Mouse (Mus musculus) brain, embryonic 14.5 days (tissue): ENCODE data around the gene Maats1.

Experiments
- CTCF ChIP-seq: fragments of 200-500 bp; IDR thresholded peaks from 2 replicates; pipeline ENCODE4 v1.5.1; 2012; ENCODE audit warnings: inconsistent platforms, mild to moderate bottlenecking, moderate library complexity, borderline replicate concordance; ENCODE audit not compliant: insufficient read depth, insufficient read length; ENCODE audit errors: extremely low read depth
- POLR2A ChIP-seq: fragments of 200-500 bp; IDR thresholded peaks from 2 replicates; pipeline ENCODE4 v1.6.1; 2012; ENCODE audit warnings: mild to moderate bottlenecking, inconsistent platforms, borderline replicate concordance; ENCODE audit not compliant: poor library complexity, insufficient read depth, insufficient read length, severe bottlenecking; ENCODE audit errors: extremely low read depth

- no peak for TF ChIP-seq CTCF
- TF ChIP-seq POLR2A = no peak
Observed at GRCm38 (mm10) chr16:38360317-38360716, 18.4 kb upstream of the Maats1 start.
